28 mouse cellular contexts compared by ENCODE assay signal in the genomic region with DNA sequence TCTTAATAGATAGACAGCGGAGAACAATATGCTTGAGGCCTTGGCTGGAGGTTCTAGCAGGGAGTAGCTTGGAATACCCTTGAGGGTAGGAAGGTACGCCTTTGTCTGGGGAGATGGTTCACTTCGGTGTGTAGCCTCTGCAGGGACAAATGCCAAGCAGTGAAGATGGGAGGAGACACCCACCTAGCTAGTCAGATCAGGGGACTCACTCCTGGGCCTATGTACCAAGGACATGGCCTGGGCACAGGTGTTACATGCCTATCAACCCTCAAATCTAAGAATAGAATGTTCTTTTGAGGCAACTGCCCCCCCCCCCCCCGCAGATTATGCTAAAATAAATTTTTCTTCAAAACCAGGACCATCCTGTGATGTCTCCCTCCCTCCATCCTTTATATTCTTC.
A peak's percentile ranks its signal among the peaks of the same experiment; 100 is the strongest.
DNase-seq lines count a peak whose midpoint lies in the region; ATAC-seq and TF ChIP-seq lines count a peak whose summit lies in the region.
"Had no signal": no experiment of that assay in that cellular context is flagged by ENCODE, and none has a peak within 500 bp of the region (broad histone marks: within the 10 kb centered on the region; RNA-seq: fewer than 3 reads in every experiment).

No protein-coding gene starts in this region.

- H3K36me3 ChIP-seq in lung, embryonic 14.5 days (ENCODE audit: insufficient read depth), result no peaks in the 10 kb centered on the region
- no peaks in the 10 kb centered on the region for H3K36me3 ChIP-seq in embryonic facial prominence, embryonic 15.5 days
- H3K36me3 ChIP-seq in limb, embryonic 13.5 days, result no peaks in the 10 kb centered on the region
- H3K36me3 ChIP-seq: embryonic facial prominence, embryonic 13.5 days; heart, embryonic 15.5 days; limb, embryonic 15.5 days; liver, embryonic 13.5 days; midbrain, embryonic 12.5 days; stomach, embryonic 15.5 days had no signal

- H3K4me2 ChIP-seq in lung, embryonic 14.5 days, result no peak overlapping the region
- H3K4me2 ChIP-seq in embryonic facial prominence, embryonic 15.5 days (replicated peaks), result no peak overlapping the region
- H3K4me2 ChIP-seq in limb, embryonic 13.5 days (replicated peaks), result no peak overlapping the region
- H3K4me2 ChIP-seq: embryonic facial prominence, embryonic 13.5 days; forebrain, embryonic 13.5 days; heart, embryonic 15.5 days; limb, embryonic 15.5 days; liver, embryonic 13.5 days; midbrain, embryonic 12.5 days; stomach, embryonic 15.5 days had no signal

- H3K4me3 ChIP-seq in lung, embryonic 14.5 days (ENCODE audit: low read depth, low read length), result no peak overlapping the region
- no peak overlapping the region for H3K4me3 ChIP-seq in embryonic facial prominence, embryonic 15.5 days (replicated peaks)
- H3K4me3 ChIP-seq in limb, embryonic 13.5 days, result no peak overlapping the region
- H3K4me3 ChIP-seq: embryonic facial prominence, embryonic 13.5 days; forebrain, embryonic 13.5 days; heart, embryonic 15.5 days; layer of hippocampus, adult 2 months; left cerebral cortex, adult 2 months; limb, embryonic 15.5 days; liver, embryonic 13.5 days; midbrain, embryonic 12.5 days; stomach, embryonic 15.5 days had no signal

- no peaks in the 10 kb centered on the region for H3K27me3 ChIP-seq in lung, embryonic 14.5 days (ENCODE audit: insufficient read depth, low read length)
- no peaks in the 10 kb centered on the region for H3K27me3 ChIP-seq in embryonic facial prominence, embryonic 15.5 days
- no peaks in the 10 kb centered on the region for H3K27me3 ChIP-seq in limb, embryonic 13.5 days
- H3K27me3 ChIP-seq: embryonic facial prominence, embryonic 13.5 days; forebrain, embryonic 13.5 days; heart, embryonic 15.5 days; limb, embryonic 15.5 days; liver, embryonic 13.5 days; midbrain, embryonic 12.5 days; stomach, embryonic 15.5 days had no signal

- 86% methylated on average over 4 of the region's 4 CpGs for WGBS in lung, embryonic 14.5 days
- 64% methylated on average over 4 of the region's 4 CpGs for WGBS in embryonic facial prominence, embryonic 15.5 days
- 79% methylated on average over 4 of the region's 4 CpGs for WGBS in limb, embryonic 13.5 days

- H3K4me1 ChIP-seq in lung, embryonic 14.5 days (ENCODE audit: insufficient read depth), result peaks cover 50% of the 10 kb centered on the region
- peaks cover 76% of the 10 kb centered on the region for H3K4me1 ChIP-seq in embryonic facial prominence, embryonic 15.5 days
- peaks cover 83% of the 10 kb centered on the region for H3K4me1 ChIP-seq in limb, embryonic 13.5 days

- H3K9me3 ChIP-seq in lung, embryonic 14.5 days (ENCODE audit: low read depth, low read length), result no peaks in the 10 kb centered on the region
- no peaks in the 10 kb centered on the region for H3K9me3 ChIP-seq in embryonic facial prominence, embryonic 15.5 days (replicated peaks)
- no peaks in the 10 kb centered on the region for H3K9me3 ChIP-seq in limb, embryonic 13.5 days
- H3K9me3 ChIP-seq: embryonic facial prominence, embryonic 13.5 days; forebrain, embryonic 13.5 days; heart, embryonic 15.5 days; limb, embryonic 15.5 days; liver, embryonic 13.5 days; midbrain, embryonic 12.5 days; stomach, embryonic 15.5 days had no signal

- peak overlapping the region; percentile 71; the same call in 1 of the 2 replicates for H3K27ac ChIP-seq in lung, embryonic 14.5 days (ENCODE audit: low read depth)
- H3K27ac ChIP-seq in embryonic facial prominence, embryonic 15.5 days (replicated peaks), result peak overlapping the region; percentile 71; the same call in 1 of the 2 replicates
- H3K27ac ChIP-seq in limb, embryonic 13.5 days, result peak overlapping the region; percentile 55; the same call in 1 of the 2 replicates
- H3K27ac ChIP-seq: heart, embryonic 15.5 days; layer of hippocampus, adult 2 months; left cerebral cortex, adult 2 months; liver, embryonic 13.5 days; midbrain, embryonic 12.5 days had no signal

- TF ChIP-seq CTCF in lung, embryonic 14.5 days (IDR thresholded peaks at IDR 0.05; ENCODE audit: low read depth), result no peak

- peak; percentile 28 for DNase-seq in gastrocnemius, adult 18-20 months (ENCODE audit: low spot score)
- DNase-seq in gastrocnemius, adult 8-10 months (ENCODE audit: low spot score in 2 of 2), result no peak
- no peak for DNase-seq in lung, embryonic 14.5 days
- no peak for DNase-seq in lung, adult 18-20 months
- DNase-seq in urinary bladder, postnatal 25 days (ENCODE audit: low spot score), result no peak
- DNase-seq: adrenal gland, postnatal 25 days; cerebellum, adult 11-12 months; cerebellum, adult 9-11 months; embryo, embryonic 11 days; kidney, adult 9 months; kidney, postnatal 14 days; liver, embryonic 13.5 days; lung, adult 2 months; retina, postnatal 1 day; right cerebral cortex, postnatal 14 days; thymus, postnatal 14 days had no signal

- no peak for ATAC-seq in lung, embryonic 14.5 days (ENCODE audit: insufficient read depth)
- ATAC-seq in embryonic facial prominence, embryonic 15.5 days (ENCODE audit: insufficient number of reproducible peaks, low FRiP score, low TSS enrichment, low read depth), result no peak
- no peak for ATAC-seq in limb, embryonic 13.5 days (ENCODE audit: low FRiP score, low read depth)
- ATAC-seq in megakaryocyte-erythroid progenitor cell, adult 5-6 weeks (replicated peaks; ENCODE audit: low FRiP score, low TSS enrichment, poor library complexity, severe bottlenecking), result no peak
- ATAC-seq: forebrain, embryonic 13.5 days; intestine, postnatal 0 days had no signal

- H3K9ac ChIP-seq in lung, embryonic 14.5 days, result no peak overlapping the region
- H3K9ac ChIP-seq in embryonic facial prominence, embryonic 15.5 days, result no peak overlapping the region
- H3K9ac ChIP-seq in limb, embryonic 13.5 days, result no peak overlapping the region
- H3K9ac ChIP-seq: embryonic facial prominence, embryonic 13.5 days; forebrain, embryonic 13.5 days; heart, embryonic 15.5 days; limb, embryonic 15.5 days; liver, embryonic 13.5 days; midbrain, embryonic 12.5 days; stomach, embryonic 15.5 days had no signal
